12 mouse cellular contexts compared by ENCODE assay signal in the genomic region with DNA sequence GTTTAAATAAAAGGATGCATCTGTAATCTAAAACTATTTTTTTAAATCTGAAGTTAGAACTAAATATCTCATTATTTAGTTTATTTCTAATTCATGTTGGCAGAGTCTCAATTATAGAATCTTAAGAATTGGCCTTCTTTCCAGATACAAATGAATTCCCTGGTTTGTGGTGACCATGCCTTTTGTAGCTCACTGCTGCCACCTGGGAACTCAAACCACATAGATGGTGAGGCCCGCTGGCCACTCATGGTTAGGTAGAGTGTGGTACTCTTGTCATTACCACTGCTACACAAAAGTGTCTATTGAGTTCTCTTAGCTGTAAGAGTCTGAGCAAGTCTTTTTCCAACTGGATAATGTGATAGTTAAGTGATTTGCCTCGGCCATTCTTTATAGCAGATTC. TPM values are rescaled to one million over a fixed set of nuclear protein-coding genes. Genes with fewer than 3 reads are reported as not detected.
DNase-seq lines count a peak whose midpoint lies in the region; ATAC-seq lines count a peak whose summit lies in the region.
"Had no signal": no experiment of that assay in that cellular context is flagged by ENCODE, and none has a peak within 500 bp of the region (broad histone marks: within the 10 kb centered on the region; RNA-seq: fewer than 3 reads in every experiment).

No protein-coding gene starts in this region.

- no peak for ATAC-seq in kidney, embryonic 16.5 days (ENCODE audit: low FRiP score, low TSS enrichment)
- no peak for ATAC-seq in forebrain, embryonic 11.5 days (replicated peaks; ENCODE audit: low FRiP score)

- H3K4me1 ChIP-seq in kidney, embryonic 16.5 days (ENCODE audit: insufficient read depth, low read length): 0 out of 2 replicates have a peak, but pooled peaks cover 4% of the 10 kb centered on the region
- no peaks in the 10 kb centered on the region for H3K4me1 ChIP-seq in forebrain, embryonic 11.5 days (replicated peaks; ENCODE audit: control insufficient read depth, insufficient read depth, low read length)
- H3K4me1 ChIP-seq: hindbrain, embryonic 10.5 days; limb, embryonic 10.5 days; megakaryocyte, embryonic 14.5 days had no signal

- no peak overlapping the region for H3K4me2 ChIP-seq in kidney, embryonic 16.5 days (replicated peaks; ENCODE audit: low read depth, low read length)
- no peak overlapping the region for H3K4me2 ChIP-seq in forebrain, embryonic 11.5 days (ENCODE audit: low read depth, low read length, severe bottlenecking)

- H3K4me3 ChIP-seq in kidney, embryonic 16.5 days (ENCODE audit: low read length): no peak overlapping the region
- H3K4me3 ChIP-seq in forebrain, embryonic 11.5 days (ENCODE audit: low read depth, low read length): no peak overlapping the region
- H3K4me3 ChIP-seq: hindbrain, embryonic 10.5 days; limb, embryonic 10.5 days; megakaryocyte, embryonic 14.5 days had no signal

- no peaks in the 10 kb centered on the region for H3K9me3 ChIP-seq in kidney, embryonic 16.5 days (ENCODE audit: low read length)
- no peaks in the 10 kb centered on the region for H3K9me3 ChIP-seq in forebrain, embryonic 11.5 days (ENCODE audit: control insufficient read depth, low read length)
- H3K9me3 ChIP-seq: hindbrain, embryonic 10.5 days; limb, embryonic 10.5 days; megakaryocyte, embryonic 14.5 days had no signal

- H3K36me3 ChIP-seq in kidney, embryonic 16.5 days (ENCODE audit: insufficient read depth, low read length): no peaks in the 10 kb centered on the region
- no peaks in the 10 kb centered on the region for H3K36me3 ChIP-seq in forebrain, embryonic 11.5 days (ENCODE audit: control insufficient read depth, insufficient read depth, low read length)
- H3K36me3 ChIP-seq: hindbrain, embryonic 10.5 days; limb, embryonic 10.5 days had no signal

- DNase-seq in cerebellum, adult 9-10 months: peak; percentile 14
- no peak for DNase-seq in cerebellum, adult 11-12 months
- peak; percentile 11 for DNase-seq in kidney, adult 9 months
- DNase-seq in NIH3T3 (ENCODE audit: low read depth): peak; percentile 24
- DNase-seq in kidney, postnatal 36 days: peak; percentile 2 to 46
- DNase-seq in thymus, postnatal 14 days: no peak
- no peak for DNase-seq in forebrain, embryonic 11.5 days (ENCODE audit: low spot score)
- DNase-seq: thymus, postnatal 36 days had no signal

- 84% methylated on average over 2 of the region's 2 CpGs for WGBS in kidney, embryonic 16.5 days
- 82% methylated on average over 2 of the region's 2 CpGs for WGBS in forebrain, embryonic 11.5 days

- no peak overlapping the region for H3K27ac ChIP-seq in kidney, embryonic 16.5 days (ENCODE audit: low read length)
- no peak overlapping the region for H3K27ac ChIP-seq in forebrain, embryonic 11.5 days (ENCODE audit: low read depth, low read length)
- H3K27ac ChIP-seq: hindbrain, embryonic 10.5 days; limb, embryonic 10.5 days had no signal

- no peaks in the 10 kb centered on the region for H3K27me3 ChIP-seq in kidney, embryonic 16.5 days (ENCODE audit: insufficient read depth, low read length)
- no peaks in the 10 kb centered on the region for H3K27me3 ChIP-seq in forebrain, embryonic 11.5 days (ENCODE audit: control insufficient read depth, insufficient read depth, low read length)
- H3K27me3 ChIP-seq: megakaryocyte, embryonic 14.5 days had no signal

- no peak overlapping the region for H3K9ac ChIP-seq in kidney, embryonic 16.5 days (replicated peaks; ENCODE audit: low read length)
- H3K9ac ChIP-seq in forebrain, embryonic 11.5 days (ENCODE audit: low read length): no peak overlapping the region

RNA-seq across cellular contexts. Expression of a gene that starts 45.4 kb away (rescaled TPM):
- polyA plus RNA-seq in kidney, embryonic 16.5 days (2015; fragmentation: Nextera tagmentation; extraction: Ambion mirVana): not detected in 2 replicates
- polyA plus RNA-seq in forebrain, embryonic 11.5 days (2014; fragmentation: Nextera tagmentation; extraction: Ambion mirVana): not detected in 2 replicates
- polyA plus RNA-seq: hindbrain, embryonic 10.5 days; limb, embryonic 10.5 days had no signal

Comparison
In these comparisons a context has a peak if more than half of its experiments do, and no peak if none do; other contexts are left out.
1. DNase-seq: peak in cerebellum, adult 9-10 months (single experiment), kidney, adult 9 months (single experiment), NIH3T3 (single experiment) and kidney, postnatal 36 days (2 of 2); none in cerebellum, adult 11-12 months (single experiment), thymus, postnatal 14 days (single experiment) and forebrain, embryonic 11.5 days (single experiment).